Mouse (Mus musculus): Measurements from ENCODE around the gene Bcar3. TPM values are rescaled to one million over a fixed set of nuclear protein-coding genes. Genes with fewer than 3 reads are reported as not detected.
A peak's percentile ranks its signal among the peaks of the same experiment; 100 is the strongest.

Bcar3 gene
- total RNA-seq, 2 experiments from 2014 or later: 1.6 to 5.0 TPM

- no peak for ATAC-seq (replicated peaks; ENCODE audit: poor library complexity)
Observed at GRCm38 (mm10) chr3:122475735-122476134, 181.8 kb downstream of the Bcar3 start.

- ATAC-seq (replicated peaks; ENCODE audit: poor library complexity): no peak
Observed at GRCm38 (mm10) chr3:122476656-122477055, 182.7 kb downstream of the Bcar3 start.

- ATAC-seq (replicated peaks; ENCODE audit: poor library complexity): no peak
Observed at GRCm38 (mm10) chr3:122477541-122477940, 183.6 kb downstream of the Bcar3 start.

- no peak for ATAC-seq (replicated peaks; ENCODE audit: poor library complexity)
Observed at GRCm38 (mm10) chr3:122478735-122479134, 184.8 kb downstream of the Bcar3 start.

- ATAC-seq (replicated peaks; ENCODE audit: poor library complexity): peak; percentile 68
Observed at GRCm38 (mm10) chr3:122480065-122480675, 186.2 kb downstream of the Bcar3 start.

GRCm38 (mm10) chr3:122480986-122481385, 187.1 kb downstream of the Bcar3 start:
- ATAC-seq (replicated peaks; ENCODE audit: poor library complexity): no peak

- ATAC-seq (replicated peaks; ENCODE audit: poor library complexity): no peak
Observed at GRCm38 (mm10) chr3:122481891-122482739, 188.2 kb downstream of the Bcar3 start.

GRCm38 (mm10) chr3:122483066-122483782, 189.3 kb downstream of the Bcar3 start:
- no peak for ATAC-seq (replicated peaks; ENCODE audit: poor library complexity)

- no peak for ATAC-seq (replicated peaks; ENCODE audit: poor library complexity)
Observed at GRCm38 (mm10) chr3:122483783-122484130, 189.8 kb downstream of the Bcar3 start.

GRCm38 (mm10) chr3:122484301-122484700, 190.4 kb downstream of the Bcar3 start:
- ATAC-seq (replicated peaks; ENCODE audit: poor library complexity): no peak

GRCm38 (mm10) chr3:122485699-122486098, 191.8 kb downstream of the Bcar3 start:
- ATAC-seq (replicated peaks; ENCODE audit: poor library complexity): no peak

GRCm38 (mm10) chr3:122486193-122486592, 192.3 kb downstream of the Bcar3 start:
- no peak for ATAC-seq (replicated peaks; ENCODE audit: poor library complexity)

- no peak for ATAC-seq (replicated peaks; ENCODE audit: poor library complexity)
Observed at GRCm38 (mm10) chr3:122488051-122488754, 194.3 kb downstream of the Bcar3 start.

GRCm38 (mm10) chr3:122490574-122490973, 196.6 kb downstream of the Bcar3 start:
- no peak for ATAC-seq (replicated peaks; ENCODE audit: poor library complexity)

GRCm38 (mm10) chr3:122492006-122492405, 198.1 kb downstream of the Bcar3 start:
- ATAC-seq (replicated peaks; ENCODE audit: poor library complexity): no peak

- ATAC-seq (replicated peaks; ENCODE audit: poor library complexity): no peak
Observed at GRCm38 (mm10) chr3:122492872-122493615, 199.1 kb downstream of the Bcar3 start.

GRCm38 (mm10) chr3:122494764-122495163, 200.8 kb downstream of the Bcar3 start:
- ATAC-seq (replicated peaks; ENCODE audit: poor library complexity): no peak

GRCm38 (mm10) chr3:122497871-122498270, 203.9 kb downstream of the Bcar3 start:
- no peak for ATAC-seq (replicated peaks; ENCODE audit: poor library complexity)

GRCm38 (mm10) chr3:122498528-122498927, 204.6 kb downstream of the Bcar3 start:
- ATAC-seq (replicated peaks; ENCODE audit: poor library complexity): no peak

- no peak for ATAC-seq (replicated peaks; ENCODE audit: poor library complexity)
Observed at GRCm38 (mm10) chr3:122499647-122500046, 205.7 kb downstream of the Bcar3 start.

Data from megakaryocyte progenitor cell, adult 5-6 weeks (primary cell).